Mouse (Mus musculus): ENCODE results near the gene Trat1. TPM values are rescaled to one million over a fixed set of nuclear protein-coding genes. Genes with fewer than 3 reads are reported as not detected.

Gene Trat1
- polyA plus RNA-seq, 1 experiment from 2014 or later: 0.46 TPM

DNA sequence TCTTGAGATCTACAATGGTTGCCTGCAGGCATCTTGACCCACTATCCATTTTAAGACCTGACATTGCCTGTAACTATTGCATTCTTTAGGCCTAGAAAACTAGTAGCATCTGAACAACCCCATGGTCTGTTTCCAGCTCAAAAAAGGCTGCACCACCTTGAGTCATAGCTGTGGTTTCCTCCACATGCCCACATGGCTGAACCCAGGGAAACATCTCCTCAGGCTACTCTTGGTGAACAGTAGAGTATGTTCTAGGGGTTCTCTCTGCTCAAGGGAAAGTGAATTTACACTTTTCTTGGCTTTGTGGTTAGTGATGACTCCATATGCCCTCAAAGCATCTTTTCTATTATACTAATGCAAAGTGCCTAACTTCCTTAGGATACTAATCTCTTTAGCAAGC is 55.5 kb downstream of the Trat1 start:
- Histone ChIP-seq H3K4me1 (no peaks in the 10 kb centered on the region), H3K4me2 (no peak overlapping the region), H3K9me3 (no peaks in the 10 kb centered on the region), H3K27me3 (no peaks in the 10 kb centered on the region), H3K4me3 (no peak overlapping the region), H3K9ac (no peak overlapping the region), H3K27ac (no peak overlapping the region), H3K36me3 (no peaks in the 10 kb centered on the region)
- ATAC-seq (ENCODE audit: borderline replicate concordance, extremely low read depth, low FRiP score, low TSS enrichment): no peak

DNA sequence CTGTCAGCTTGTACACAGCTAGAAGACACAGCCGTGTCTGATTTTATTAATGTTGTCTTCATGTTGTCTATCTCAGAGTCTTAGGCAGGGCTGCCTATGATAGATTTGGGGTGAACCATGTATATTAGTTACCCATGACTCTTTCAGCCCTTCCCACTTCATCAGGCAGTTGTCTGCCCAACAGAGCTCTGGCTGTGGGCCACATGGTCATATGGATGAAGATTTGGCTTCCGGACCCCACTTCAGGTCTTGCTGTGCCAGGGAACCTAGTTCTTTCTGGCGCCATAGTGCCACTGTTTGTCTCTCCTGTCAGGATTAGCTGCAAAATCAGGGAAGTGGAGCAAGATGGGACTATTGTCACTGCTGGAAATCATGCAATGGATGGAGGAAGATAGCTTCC is 69.9 kb downstream of the Trat1 start:
- H3K9ac ChIP-seq: no peak overlapping the region
- no peaks in the 10 kb centered on the region for H3K27me3 ChIP-seq
- H3K36me3 ChIP-seq: no peaks in the 10 kb centered on the region
- no peaks in the 10 kb centered on the region for H3K4me1 ChIP-seq
- ATAC-seq (ENCODE audit: borderline replicate concordance, extremely low read depth, low FRiP score, low TSS enrichment): no peak
- no peaks in the 10 kb centered on the region for H3K9me3 ChIP-seq
- H3K27ac ChIP-seq: no peak overlapping the region
- no peak overlapping the region for H3K4me3 ChIP-seq
- no peak overlapping the region for H3K4me2 ChIP-seq
- 82% methylated on average over 3 of the region's 3 CpGs for WGBS

Other genes with a start within 250 kb of the Trat1 start
- gene Retnlb, start 44.8 kb upstream of the Trat1 start, polyA plus RNA-seq (2015; fragmentation: Nextera tagmentation; extraction: Ambion mirVana): 0.33 and 0.45 TPM in 2 replicates
- gene Retnla, start 70.5 kb upstream of the Trat1 start, polyA plus RNA-seq (2015; fragmentation: Nextera tagmentation; extraction: Ambion mirVana): 14.3 and 22.5 TPM in 2 replicates
- 0.91 and 1.1 TPM in 2 replicates for gene Retnlg, start 100.6 kb upstream of the Trat1 start, polyA plus RNA-seq (2015; fragmentation: Nextera tagmentation; extraction: Ambion mirVana)
- 30.6 and 31.8 TPM in 2 replicates for gene Dzip3, start 222.1 kb upstream of the Trat1 start, polyA plus RNA-seq (2015; fragmentation: Nextera tagmentation; extraction: Ambion mirVana)
- gene Cip2a, start 222.2 kb upstream of the Trat1 start, polyA plus RNA-seq (2015; fragmentation: Nextera tagmentation; extraction: Ambion mirVana): 37.3 and 38.9 TPM in 2 replicates